Mouse (Mus musculus) embryonic facial prominence, embryonic 11.5 days (tissue): ENCODE results near the gene Svbp. TPM values are rescaled to one million over a fixed set of nuclear protein-coding genes. Genes with fewer than 3 reads are reported as not detected.

Experiments used
- ATAC-seq: fragments of 200-750 bp; cut with Nextera tagmentation; replicated peaks from 2 replicates; pipeline ENCODE4 v1.8.0; 2017; ENCODE audit warnings: low read depth; ENCODE audit not compliant: insufficient number of reproducible peaks, low FRiP score, low TSS enrichment
- DNase-seq: peaks from one replicate; pipeline ENCODE4 v3.0.0-alpha.2; 2015; ENCODE audit warnings: low spot score
- H3K27ac ChIP-seq: fragments of 300-500 bp; sonication (generic); replicated peaks from 2 replicates; pipeline ENCODE4 v1.5.1; 2014; ENCODE audit warnings: mild to moderate bottlenecking, low read depth, low read length, control low read depth
- H3K27me3 ChIP-seq: fragments of 300-500 bp; sonication (generic); 2 replicates; pipeline ENCODE4 v1.6.1; 2014; ENCODE audit warnings: mild to moderate bottlenecking, low read length, moderate library complexity, mixed read lengths; ENCODE audit not compliant: control insufficient read depth, insufficient read depth
- H3K36me3 ChIP-seq: fragments of 300-500 bp; sonication (generic); replicated peaks from 2 replicates; pipeline ENCODE4 v1.6.1; 2014; ENCODE audit warnings: low read depth, mild to moderate bottlenecking, low read length, moderate library complexity, mixed read lengths; ENCODE audit not compliant: control insufficient read depth, insufficient read depth
- H3K4me1 ChIP-seq: fragments of 300-500 bp; sonication (generic); 2 replicates; pipeline ENCODE4 v1.6.1; 2014; ENCODE audit warnings: low read length, mixed read lengths; ENCODE audit not compliant: control insufficient read depth, insufficient read depth
- H3K4me2 ChIP-seq: fragments of 300-500 bp; sonication (generic); 2 replicates; pipeline ENCODE4 v1.6.1; 2014; ENCODE audit warnings: low read depth, mild to moderate bottlenecking, control low read depth, low read length, moderate library complexity
- H3K4me3 ChIP-seq: fragments of 300-500 bp; sonication (generic); 2 replicates; pipeline ENCODE4 v1.5.1; 2014; ENCODE audit warnings: low read depth, low read length, control low read depth
- H3K9ac ChIP-seq: fragments of 300-500 bp; sonication (generic); replicated peaks from 2 replicates; pipeline ENCODE4 v1.6.1; 2014; ENCODE audit warnings: mild to moderate bottlenecking, control low read depth, low read length
- H3K9me3 ChIP-seq: fragments of 300-500 bp; sonication (generic); replicated peaks from 2 replicates; pipeline ENCODE4 v1.6.1; 2016; ENCODE audit warnings: mild to moderate bottlenecking, low read length, inconsistent platforms, mixed read lengths; ENCODE audit not compliant: control insufficient read depth
- WGBS: fragments of 180-500 bp; shearing (Covaris S2); extraction: QIAGEN DNeasy Blood & Tissue Kit; methylation state at CpG from one replicate; pipeline ENCODE4 v1.1.7; 2014; 5-methylcytosine and 5-hydroxymethylcytosine counted together
- polyA plus RNA-seq: library from polyadenylated mRNA; unstranded; fragments of >200 nt; fragmentation: Nextera tagmentation; extraction: Ambion mirVana; gene quantifications from 2 replicates; pipeline ENCODE4 v1.2.1, GENCODE M21; 2014

Svbp gene
- polyA plus RNA-seq, 1 experiment from 2014 or later, result 174 TPM

GRCm38 (mm10) chr4:119225719-119226118 is 30.6 kb downstream of the Svbp start:
- H3K9me3 ChIP-seq, result no peaks in the 10 kb centered on the region
- no peak overlapping the region for H3K9ac ChIP-seq
- no peak for DNase-seq
- no peak overlapping the region for H3K27ac ChIP-seq
- ATAC-seq, result no peak
- H3K36me3 ChIP-seq, result peaks cover 14% of the 10 kb centered on the region
- no peak overlapping the region for H3K4me3 ChIP-seq
- no peak overlapping the region for H3K4me2 ChIP-seq
- H3K4me1 ChIP-seq, result no peaks in the 10 kb centered on the region
- WGBS, result 90% methylated on average over 9 of the region's 9 CpGs
- H3K27me3 ChIP-seq, result no peaks in the 10 kb centered on the region

DNA sequence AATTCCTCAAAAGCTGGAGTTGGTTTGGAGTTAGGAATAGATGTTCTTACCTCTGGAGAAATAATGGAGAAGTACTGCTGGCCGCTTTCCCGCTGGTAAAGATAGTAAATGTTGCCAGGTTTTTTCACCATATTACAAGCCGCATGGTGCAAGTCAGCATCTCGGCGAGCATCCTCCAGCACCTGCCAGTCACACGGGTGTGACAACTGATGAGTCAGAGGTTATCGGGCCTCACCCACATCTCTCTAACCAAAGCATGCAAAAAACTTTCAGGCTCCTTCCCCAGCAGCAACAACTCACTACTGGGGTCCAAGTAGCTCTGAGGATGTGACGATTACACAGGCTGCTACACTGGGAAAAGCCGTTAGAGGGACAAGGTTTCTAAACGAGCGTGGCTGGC is 31.6 kb downstream of the Svbp start:
- no peak overlapping the region for H3K27ac ChIP-seq
- H3K4me3 ChIP-seq, result no peak overlapping the region
- H3K9me3 ChIP-seq, result no peaks in the 10 kb centered on the region
- ATAC-seq, result no peak
- no peaks in the 10 kb centered on the region for H3K4me1 ChIP-seq
- no peak for DNase-seq
- H3K9ac ChIP-seq, result no peak overlapping the region
- WGBS, result 91% methylated on average over 11 of the region's 11 CpGs
- H3K4me2 ChIP-seq, result no peak overlapping the region
- peaks cover 14% of the 10 kb centered on the region for H3K36me3 ChIP-seq
- H3K27me3 ChIP-seq, result no peaks in the 10 kb centered on the region

DNA sequence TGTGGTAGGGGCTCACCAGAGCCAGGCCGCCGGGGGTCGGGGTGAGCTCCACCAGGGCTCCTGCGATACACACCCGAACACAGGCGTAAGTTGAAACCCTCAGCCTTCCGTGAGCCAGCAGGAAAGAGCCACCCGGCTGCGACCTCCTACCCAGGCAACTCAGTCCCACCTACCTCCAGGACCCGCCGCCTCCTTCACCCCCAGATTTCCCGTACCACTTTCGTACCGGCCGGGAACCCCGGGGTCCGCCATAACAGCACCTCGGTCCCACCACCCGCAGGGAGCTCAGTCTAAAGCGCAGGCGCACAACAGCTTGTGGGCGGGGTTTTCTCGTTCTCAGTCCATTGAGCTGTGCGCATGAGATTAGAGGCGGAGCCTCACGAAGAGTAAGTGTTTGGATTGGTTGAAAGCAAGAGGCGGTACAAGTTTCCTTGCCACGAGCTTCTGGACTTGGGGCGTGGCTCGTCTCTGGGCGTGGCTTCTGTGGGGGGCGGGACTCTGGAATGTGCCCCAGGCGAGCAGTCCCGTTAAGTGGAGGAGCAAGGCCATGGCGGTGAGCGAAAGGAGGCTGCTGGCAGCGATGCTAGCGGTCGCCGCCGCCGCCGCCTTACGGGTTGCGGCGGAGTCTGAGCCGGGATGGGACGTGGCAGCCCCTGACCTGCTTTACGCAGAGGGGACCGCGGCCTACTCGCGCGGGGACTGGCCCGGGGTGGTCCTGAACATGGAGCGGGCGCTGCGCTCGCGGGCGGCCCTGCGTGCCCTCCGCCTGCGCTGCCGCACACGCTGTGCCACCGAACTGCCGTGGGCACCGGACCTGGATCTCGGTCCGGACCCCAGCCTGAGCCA is 37.5 kb downstream of the Svbp start, which contains the start of the genes AU022252 and P3h1:
AU022252 (minus strand) TSS at position 303 of the 846 bp plus-strand sequence.
P3h1 (plus strand) TSS at position 506 of the 846 bp plus-strand sequence.
- H3K4me3 ChIP-seq, result peak within 1 kb of the TSS; percentile 87
- WGBS, result under 1% methylated on average over 69 of the region's 71 CpGs
- no peaks in the 10 kb centered on the region for H3K27me3 ChIP-seq
- peak within 1 kb of the TSS; percentile 78 for H3K9ac ChIP-seq
- no peaks in the 10 kb centered on the region for H3K4me1 ChIP-seq
- H3K4me2 ChIP-seq, result peak within 1 kb of the TSS; percentile 86
- ATAC-seq (peak; percentile 92), DNase-seq (peak; percentile 99)
- H3K9me3 ChIP-seq, result no peaks in the 10 kb centered on the region
- peaks cover 3% of the 10 kb centered on the region for H3K36me3 ChIP-seq
- H3K27ac ChIP-seq, result no peak within 1 kb of the TSS

GRCm38 (mm10) chr4:119233256-119233901 is 38.3 kb downstream of the Svbp start:
- 0% methylated on average over 32 of the region's 36 CpGs for WGBS
- ATAC-seq (peak; percentile 50; the same call in 1 of the 2 replicates), DNase-seq (peak; percentile 80)
- no peaks in the 10 kb centered on the region for H3K9me3 ChIP-seq
- H3K36me3 ChIP-seq, result no peaks in the 10 kb centered on the region; the same call in 1 of the 2 replicates
- no peak overlapping the region for H3K27ac ChIP-seq
- no peaks in the 10 kb centered on the region for H3K4me1 ChIP-seq
- H3K9ac ChIP-seq, result peak overlapping the region; percentile 78
- H3K4me2 ChIP-seq, result peak overlapping the region; percentile 86
- H3K27me3 ChIP-seq, result no peaks in the 10 kb centered on the region
- H3K4me3 ChIP-seq, result peak overlapping the region; percentile 87

GRCm38 (mm10) chr4:119234348-119234747 is 39.2 kb downstream of the Svbp start:
- H3K27me3 ChIP-seq, result no peaks in the 10 kb centered on the region
- no peak overlapping the region for H3K9ac ChIP-seq
- no peaks in the 10 kb centered on the region for H3K4me1 ChIP-seq
- H3K27ac ChIP-seq, result no peak overlapping the region
- H3K36me3 ChIP-seq, result no peaks in the 10 kb centered on the region
- ATAC-seq (no peak), DNase-seq (no peak)
- H3K4me3 ChIP-seq, result no peak overlapping the region; the same call in 1 of the 2 replicates
- no peak overlapping the region for H3K4me2 ChIP-seq
- H3K9me3 ChIP-seq, result no peaks in the 10 kb centered on the region
- 63% methylated on average over 3 of the region's 3 CpGs for WGBS

GRCm38 (mm10) chr4:119238661-119239060 is 43.6 kb downstream of the Svbp start:
- H3K9me3 ChIP-seq, result no peaks in the 10 kb centered on the region
- ATAC-seq (no peak; the same call in 1 of the 2 replicates), DNase-seq (no peak)
- no peaks in the 10 kb centered on the region; the same call in none of the 2 replicates for H3K36me3 ChIP-seq
- no peak overlapping the region for H3K9ac ChIP-seq
- no peak overlapping the region for H3K4me2 ChIP-seq
- H3K4me1 ChIP-seq, result no peaks in the 10 kb centered on the region
- no peak overlapping the region for H3K27ac ChIP-seq
- H3K4me3 ChIP-seq, result no peak overlapping the region
- no peaks in the 10 kb centered on the region for H3K27me3 ChIP-seq
- 67% methylated on average over 3 of the region's 3 CpGs for WGBS

- H3K4me2 ChIP-seq, result no peak overlapping the region
- peak overlapping the region; percentile 30 for H3K9ac ChIP-seq
- ATAC-seq, result 0 out of 2 replicates have a peak, but pooled peaks have one; percentile 25
Measured at GRCm38 (mm10) chr4:119239181-119239682, 44.1 kb downstream of the Svbp start.

More at GRCm38 (mm10) chr4:119239181-119239682, 44.1 kb downstream of the Svbp start:
- Histone ChIP-seq H3K9me3 (no peaks in the 10 kb centered on the region), H3K4me1 (no peaks in the 10 kb centered on the region), H3K27me3 (no peaks in the 10 kb centered on the region), H3K36me3 (no peaks in the 10 kb centered on the region; the same call in none of the 2 replicates), H3K27ac (no peak overlapping the region), H3K4me3 (no peak overlapping the region)
- peak; percentile 89 for DNase-seq
- WGBS, result 41% methylated on average over 12 of the region's 12 CpGs
